Mouse (Mus musculus) brain, embryonic 14.5 days (tissue): ENCODE measurements at regions not wholly inside any gene's neighbourhood (a gene's known extent, or its start where the extent isn't known, plus 50 kb on each side); places are given as distances from the start of the nearest gene placed in this dataset.

ENCODE experiments used
- DNase-seq: peaks from one replicate; pipeline ENCODE4 v3.0.0-alpha.2; 2011; ENCODE audit warnings: low read depth
- CTCF ChIP-seq: fragments of 200-500 bp; IDR thresholded peaks from 2 replicates; pipeline ENCODE4 v1.5.1; 2012; ENCODE audit warnings: inconsistent platforms, mild to moderate bottlenecking, moderate library complexity, borderline replicate concordance; ENCODE audit not compliant: insufficient read depth, insufficient read length; ENCODE audit errors: extremely low read depth
- POLR2A ChIP-seq: fragments of 200-500 bp; IDR thresholded peaks from 2 replicates; pipeline ENCODE4 v1.6.1; 2012; ENCODE audit warnings: mild to moderate bottlenecking, inconsistent platforms, borderline replicate concordance; ENCODE audit not compliant: poor library complexity, insufficient read depth, insufficient read length, severe bottlenecking; ENCODE audit errors: extremely low read depth

GRCm38 (mm10) chr1:101367936-101368335, 1595.4 kb downstream of the Cntnap5b start:
- DNase-seq: peak; percentile 3
- TF ChIP-seq POLR2A: no peak
- TF ChIP-seq CTCF: no peak

GRCm38 (mm10) chr1:101386294-101386693, 1613.7 kb downstream of the Cntnap5b start:
- no peak for DNase-seq
- TF ChIP-seq CTCF: no peak
- TF ChIP-seq POLR2A: no peak
